Mouse (Mus musculus) CH12.LX (cell line): ENCODE data around the gene Fez1. TPM values are rescaled to one million over a fixed set of nuclear protein-coding genes. Genes with fewer than 3 reads are reported as not detected.

Experiments
- DNase-seq: peaks from one replicate; pipeline ENCODE4 v3.0.0-alpha.2; 2013; ENCODE audit errors: extremely low read depth
- H3K27ac ChIP-seq: 2 replicates; pipeline ENCODE4 v1.5.1; 2012; ENCODE audit warnings: low read depth, mild to moderate bottlenecking, control low read depth, moderate library complexity; ENCODE audit not compliant: insufficient read depth
- H3K27me3 ChIP-seq: replicated peaks from 2 replicates; pipeline ENCODE3; 2012; ENCODE audit warnings: inconsistent platforms
- H3K36me3 ChIP-seq, 2 experiments: replicated peaks in 1 of 2; 2 replicates each; pipeline versions ENCODE3 to v1.6.1; 2012; ENCODE audit warnings: inconsistent platforms in 1 of 2, low read length in 1 of 2, mild to moderate bottlenecking in 1 of 2, mixed read lengths in 1 of 2, moderate library complexity in 1 of 2; ENCODE audit not compliant: control insufficient read depth in 1 of 2, insufficient read depth in 1 of 2
- H3K4me1 ChIP-seq, 2 experiments: 2 replicates each; pipeline ENCODE4 v1.6.1; 2012; ENCODE audit warnings: inconsistent platforms in 1 of 2, moderate library complexity in 1 of 2; ENCODE audit not compliant: insufficient read depth in 2 of 2, control insufficient read depth in 1 of 2
- H3K4me2 ChIP-seq: 2 replicates; pipeline ENCODE4 v1.6.1; 2012; ENCODE audit warnings: low read depth, mild to moderate bottlenecking, control low read depth; ENCODE audit not compliant: poor library complexity, insufficient read depth, severe bottlenecking
- H3K4me3 ChIP-seq, 3 experiments: fragments of 150-350 bp in 1 of 3; sonication (generic) in 1 of 3; replicated peaks in 1 of 3; 2 replicates each; pipeline versions ENCODE3 to v1.5.1; 2011 to 2012; ENCODE audit warnings: low read depth in 2 of 3, low read length in 2 of 3, mild to moderate bottlenecking in 2 of 3, moderate library complexity in 2 of 3, control low read depth in 1 of 3, improper control_type of control experiment in 1 of 3, inconsistent platforms in 1 of 3, mixed read lengths in 1 of 3; ENCODE audit not compliant: poor library complexity in 1 of 3
- H3K79me2 ChIP-seq: replicated peaks from 2 replicates; pipeline ENCODE4 v1.6.1; 2012; ENCODE audit warnings: mild to moderate bottlenecking, moderate library complexity; ENCODE audit not compliant: control insufficient read depth, poor library complexity, insufficient read depth, severe bottlenecking; ENCODE audit errors: extremely low read depth
- H3K9ac ChIP-seq: 2 replicates; pipeline ENCODE4 v1.6.1; 2012; ENCODE audit warnings: low read depth, mild to moderate bottlenecking, control low read depth, moderate library complexity; ENCODE audit not compliant: insufficient read depth
- H3K9me3 ChIP-seq: replicated peaks from 2 replicates; pipeline ENCODE3; 2012; ENCODE audit warnings: low read length, inconsistent platforms, mixed read lengths
- BHLHE40 ChIP-seq: IDR thresholded peaks from 2 replicates; pipeline ENCODE4 v1.6.1; 2011; ENCODE audit warnings: mild to moderate bottlenecking, low read depth, low read length, improper control_type of control experiment
- CHD2 ChIP-seq: IDR thresholded peaks from 2 replicates; pipeline ENCODE4 v1.6.1; 2011; ENCODE audit warnings: low read length, improper control_type of control experiment
- ELF1 ChIP-seq: IDR thresholded peaks from 2 replicates; pipeline ENCODE4 v1.6.1; 2014; ENCODE audit warnings: low read depth, mild to moderate bottlenecking, inconsistent platforms, low read length, improper control_type of control experiment
- EP300 ChIP-seq: IDR thresholded peaks from 2 replicates; pipeline ENCODE4 v1.6.1; 2011; ENCODE audit warnings: low read length, improper control_type of control experiment
- GABPA ChIP-seq: IDR thresholded peaks from 2 replicates; pipeline ENCODE4 v1.6.1; 2012; ENCODE audit warnings: low read depth, low read length, improper control_type of control experiment, inconsistent platforms; ENCODE audit not compliant: insufficient replicate concordance
- HCFC1 ChIP-seq: IDR thresholded peaks from 2 replicates; pipeline ENCODE4 v1.6.1; 2012; ENCODE audit warnings: low read depth, mild to moderate bottlenecking, inconsistent platforms, low read length, improper control_type of control experiment
- IRF4 ChIP-seq: IDR thresholded peaks from 2 replicates; pipeline ENCODE4 v1.6.1; 2014; ENCODE audit warnings: low read depth, mild to moderate bottlenecking, inconsistent platforms, low read length, improper control_type of control experiment
- JUN ChIP-seq: IDR thresholded peaks from 2 replicates; pipeline ENCODE4 v1.6.1; 2011; ENCODE audit warnings: low read depth, mild to moderate bottlenecking, low read length, improper control_type of control experiment, moderate library complexity; ENCODE audit not compliant: insufficient read depth
- JUND ChIP-seq: conservative IDR thresholded peaks from 2 replicates; pipeline ENCODE4 v1.6.1; 2011; ENCODE audit warnings: low read depth, low read length, improper control_type of control experiment
- MAFK ChIP-seq: IDR thresholded peaks from 2 replicates; pipeline ENCODE4 v1.6.1; 2011; ENCODE audit warnings: low read length, improper control_type of control experiment; ENCODE audit not compliant: insufficient replicate concordance
- MAX ChIP-seq: IDR thresholded peaks from 2 replicates; pipeline ENCODE4 v1.6.1; 2011; ENCODE audit warnings: low read length, improper control_type of control experiment
- MYC ChIP-seq: IDR thresholded peaks from 2 replicates; pipeline ENCODE4 v1.6.1; 2011; ENCODE audit warnings: low read depth, mild to moderate bottlenecking, improper control_type of control experiment, low read length
- PAX5 ChIP-seq: IDR thresholded peaks from 2 replicates; pipeline ENCODE4 v1.6.1; 2012; ENCODE audit warnings: low read length, inconsistent platforms, mixed read lengths
- POLR2A ChIP-seq: IDR thresholded peaks from 2 replicates; pipeline ENCODE4 v1.6.1; 2011; ENCODE audit warnings: low read depth, mild to moderate bottlenecking, improper control_type of control experiment, low read length
- POLR2AphosphoS2 ChIP-seq: IDR thresholded peaks from 2 replicates; pipeline ENCODE4 v1.6.1; 2011; ENCODE audit warnings: low read depth, low read length, improper control_type of control experiment
- RAD21 ChIP-seq: IDR thresholded peaks from 2 replicates; pipeline ENCODE4 v1.6.1; 2011; ENCODE audit warnings: low read depth, mild to moderate bottlenecking, low read length, improper control_type of control experiment, moderate library complexity
- SIN3A ChIP-seq: IDR thresholded peaks from 2 replicates; pipeline ENCODE4 v1.6.1; 2012; ENCODE audit warnings: low read length, improper control_type of control experiment, inconsistent platforms
- TBP ChIP-seq: conservative IDR thresholded peaks from 2 replicates; pipeline ENCODE4 v1.6.1; 2011; ENCODE audit warnings: low read depth, low read length, improper control_type of control experiment
- UBTF ChIP-seq: IDR thresholded peaks from 2 replicates; pipeline ENCODE4 v1.6.1; 2012; ENCODE audit warnings: low read depth, mild to moderate bottlenecking, inconsistent platforms, low read length, improper control_type of control experiment, moderate library complexity
- ZKSCAN1 ChIP-seq: IDR thresholded peaks from 2 replicates; pipeline ENCODE4 v1.6.1; 2012; ENCODE audit warnings: low read depth, inconsistent platforms, low read length, improper control_type of control experiment, borderline replicate concordance
- ZMIZ1 ChIP-seq: IDR thresholded peaks from 2 replicates; pipeline ENCODE4 v1.6.1; 2012; ENCODE audit warnings: low read depth, mild to moderate bottlenecking, inconsistent platforms, low read length, improper control_type of control experiment
- ZNF384 ChIP-seq: IDR thresholded peaks from 2 replicates; pipeline ENCODE4 v1.6.1; 2012; ENCODE audit warnings: low read depth, low read length, improper control_type of control experiment, inconsistent platforms
- dilution Hi-C: fragments of 300-500 bp; cut with MboI; formaldehyde crosslinking; loops from 2 replicates; pipeline ENCODE4 v1.14.3; 2020; ENCODE audit warnings: low sequenced_read_pairs; ENCODE audit not compliant: extremely low pct_unique_long_range_greater_than_20kb, extremely low pct_ligation_motif_present
- in situ Hi-C: fragments of 300-500 bp; cut with MboI; formaldehyde crosslinking; loops from 3 replicates; pipeline ENCODE4 v1.14.3; 2019; ENCODE audit warnings: low sequenced_read_pairs, low pct_ligation_motif_present, low pct_unique_long_range_greater_than_20kb, mixed read lengths
- polyA plus RNA-seq: library from polyadenylated mRNA; unstranded; fragments of >175 nt; gene quantifications from 2 replicates; pipeline ENCODE4 v1.2.1, GENCODE M21; 2012; ENCODE audit warnings: low read depth; ENCODE audit not compliant: insufficient read length
- total RNA-seq, 2 experiments: library from RNA; depleted of rRNA; stranded (reverse); fragments of 300-350 nt in 1 of 2; fragments of >200 nt in 1 of 2; gene quantifications; 2 replicates each; pipeline ENCODE4 v1.2.3; 2012 to 2014

Gene Fez1
- total and polyA plus RNA-seq, 3 experiments = not detected

GRCm38 (mm10) chr9:36881615-36882014 lies 60.0 kb downstream of the Fez1 start:
- H3K4me3 ChIP-seq = no peak overlapping the region
- H3K27me3 ChIP-seq = peaks cover 6% of the 10 kb centered on the region
- TF ChIP-seq ELF1 (no peak), CHD2 (no peak), HCFC1 (no peak), POLR2AphosphoS2 (no peak), ZNF384 (no peak), GABPA (no peak), SIN3A (no peak), MAX (no peak), RAD21 (no peak), PAX5 (no peak), MAFK (no peak), MYC (no peak)

GRCm38 (mm10) chr9:36882034-36882745 lies 60.5 kb downstream of the Fez1 start:
- H3K4me1 ChIP-seq = no peaks in the 10 kb centered on the region
- in situ Hi-C loops = no loop called here
- no peak overlapping the region for H3K27ac ChIP-seq
- H3K36me3 ChIP-seq = no peaks in the 10 kb centered on the region
- H3K9ac ChIP-seq = no peak overlapping the region
- H3K79me2 ChIP-seq = no peaks in the 10 kb centered on the region
- H3K27me3 ChIP-seq = peaks cover 6% of the 10 kb centered on the region
- DNase-seq = no peak
- H3K4me3 ChIP-seq = no peak overlapping the region
- dilution Hi-C loops = no loop called here
- H3K9me3 ChIP-seq = no peaks in the 10 kb centered on the region
- no peak for TF ChIP-seq MYC
- TF ChIP-seq TBP = no peak
- peak; percentile 23; the same call in 1 of the 2 replicates for TF ChIP-seq ZNF384
- TF ChIP-seq, all 38 proteins: peak for 1
- no peak overlapping the region for H3K4me2 ChIP-seq

More at GRCm38 (mm10) chr9:36881615-36882014, 60.0 kb downstream of the Fez1 start:
- no peak overlapping the region for H3K9ac ChIP-seq
- no peak overlapping the region for H3K4me2 ChIP-seq
- no peak for DNase-seq
- H3K27ac ChIP-seq = no peak overlapping the region
- H3K9me3 ChIP-seq = no peaks in the 10 kb centered on the region
- H3K4me1 ChIP-seq = no peaks in the 10 kb centered on the region
- in situ Hi-C loops (no loop called here), dilution Hi-C loops (no loop called here)
- H3K36me3 ChIP-seq = no peaks in the 10 kb centered on the region
- no peaks in the 10 kb centered on the region for H3K79me2 ChIP-seq

GRCm38 (mm10) chr9:36883569-36883968 lies 61.9 kb downstream of the Fez1 start:
- Histone ChIP-seq H3K4me1 (no peaks in the 10 kb centered on the region), H3K27me3 (peaks cover 6% of the 10 kb centered on the region), H3K4me3 (no peak overlapping the region), H3K9ac (no peak overlapping the region), H3K36me3 (no peaks in the 10 kb centered on the region), H3K27ac (no peak overlapping the region), H3K9me3 (no peaks in the 10 kb centered on the region)
- no peak for TF ChIP-seq EP300
- no peak for TF ChIP-seq GABPA
- no peak for TF ChIP-seq MAFK
- TF ChIP-seq ZKSCAN1 = no peak
- no peak for TF ChIP-seq JUN
- TF ChIP-seq JUND = no peak
- no peak for TF ChIP-seq POLR2A
- no peak for TF ChIP-seq ELF1
- TF ChIP-seq POLR2AphosphoS2 = no peak
- no peak for TF ChIP-seq ZMIZ1
- TF ChIP-seq SIN3A = no peak
- no peak for TF ChIP-seq BHLHE40
- no peak for TF ChIP-seq IRF4
- no peak for TF ChIP-seq CHD2
- TF ChIP-seq UBTF = no peak
- TF ChIP-seq, all 38 proteins: peak for 0
- H3K4me2 ChIP-seq = no peak overlapping the region
- H3K79me2 ChIP-seq = no peaks in the 10 kb centered on the region
- no peak for DNase-seq
- in situ Hi-C loops = no loop called here
- dilution Hi-C loops = no loop called here
